Mouse (Mus musculus) heart, embryonic 15.5 days (tissue): ENCODE measurements around the gene Scamp1. TPM values are rescaled to one million over a fixed set of nuclear protein-coding genes. Genes with fewer than 3 reads are reported as not detected.
A peak's percentile ranks its signal among the peaks of the same experiment; 100 is the strongest.

Source experiments
- ATAC-seq: fragments of 200-750 bp; cut with Nextera tagmentation; replicated peaks from 2 replicates; pipeline ENCODE4 v1.8.0; 2017; ENCODE audit warnings: low read depth, moderate TSS enrichment; ENCODE audit not compliant: insufficient number of reproducible peaks, insufficient read depth, low FRiP score
- H3K27ac ChIP-seq: fragments of 300-500 bp; sonication (generic); 2 replicates; pipeline ENCODE4 v1.5.1; 2015; ENCODE audit warnings: mild to moderate bottlenecking, inconsistent platforms
- H3K27me3 ChIP-seq: fragments of 300-500 bp; sonication (generic); 2 replicates; pipeline ENCODE4 v1.6.1; 2015; ENCODE audit warnings: inconsistent platforms
- H3K36me3 ChIP-seq: fragments of 300-500 bp; sonication (generic); 2 replicates; pipeline ENCODE4 v1.6.1; 2015; ENCODE audit warnings: mild to moderate bottlenecking, inconsistent platforms
- H3K4me1 ChIP-seq: fragments of 300-500 bp; sonication (generic); replicated peaks from 2 replicates; pipeline ENCODE4 v1.6.1; 2015; ENCODE audit warnings: inconsistent platforms
- H3K4me2 ChIP-seq: fragments of 300-500 bp; sonication (generic); 2 replicates; pipeline ENCODE4 v1.6.1; 2015; ENCODE audit warnings: inconsistent platforms, mild to moderate bottlenecking, moderate library complexity
- H3K4me3 ChIP-seq: fragments of 300-500 bp; sonication (generic); 2 replicates; pipeline ENCODE4 v1.5.1; 2015; ENCODE audit warnings: mild to moderate bottlenecking, inconsistent platforms
- H3K9ac ChIP-seq: fragments of 300-500 bp; sonication (generic); 2 replicates; pipeline ENCODE4 v1.6.1; 2015; ENCODE audit warnings: mild to moderate bottlenecking, inconsistent platforms
- H3K9me3 ChIP-seq: fragments of 300-500 bp; sonication (generic); replicated peaks from 2 replicates; pipeline ENCODE4 v1.6.1; 2016; ENCODE audit warnings: inconsistent platforms
- WGBS: fragments of 180-500 bp; shearing (Covaris S2); methylation state at CpG from one replicate; pipeline ENCODE4 v1.1.7; 2015; ENCODE audit warnings: mixed read lengths; 5-methylcytosine and 5-hydroxymethylcytosine counted together
- polyA plus RNA-seq: library from polyadenylated mRNA; unstranded; fragments of >200 nt; fragmentation: Nextera tagmentation; extraction: Ambion mirVana; gene quantifications from 2 replicates; pipeline ENCODE4 v1.2.1, GENCODE M21; 2015

Gene Scamp1
- polyA plus RNA-seq, 1 experiment from 2014 or later = 20.8 TPM

DNA sequence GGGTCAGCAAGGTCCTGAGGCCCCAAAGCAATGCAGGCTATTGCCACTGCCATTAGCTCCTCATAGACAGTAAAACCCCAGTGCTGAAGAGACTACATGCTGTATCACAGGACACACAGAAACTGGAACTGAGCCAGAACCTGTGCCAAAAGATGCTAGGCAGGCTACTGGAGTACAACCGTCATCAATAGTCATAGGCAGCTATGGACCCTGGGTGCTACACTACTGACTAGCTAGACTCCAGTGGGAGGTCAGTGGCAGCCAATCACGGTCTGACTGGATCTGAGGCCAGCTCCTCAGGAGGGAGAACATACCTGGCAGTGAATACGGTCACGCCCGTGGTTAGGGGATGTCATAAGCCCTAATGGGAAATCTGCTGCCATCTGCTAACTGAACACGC is 14.4 kb downstream of the Scamp1 start:
- no peak overlapping the region for H3K27ac ChIP-seq
- no peaks in the 10 kb centered on the region for H3K9me3 ChIP-seq
- H3K36me3 ChIP-seq = no peaks in the 10 kb centered on the region

DNA sequence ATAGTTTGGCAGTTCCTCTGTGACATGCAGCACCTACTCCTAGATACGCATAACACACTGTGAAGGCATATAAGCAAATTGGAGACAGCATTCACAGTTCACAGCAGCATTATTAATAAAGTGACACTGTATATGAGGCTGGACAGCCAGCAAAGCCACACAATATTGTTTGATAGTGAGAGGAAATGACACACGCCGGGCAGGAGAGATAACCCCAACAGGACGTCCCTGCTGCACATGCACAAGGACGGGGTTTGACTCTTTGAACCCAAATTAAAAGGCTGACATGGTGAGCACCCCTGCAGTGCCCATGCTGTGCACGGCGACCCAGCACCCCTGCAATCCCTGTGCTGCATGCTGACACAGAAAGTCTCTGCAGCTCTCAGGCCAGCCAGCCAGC is 17.5 kb downstream of the Scamp1 start:
- Histone ChIP-seq H3K9ac (no peak overlapping the region), H3K4me3 (no peak overlapping the region), H3K4me2 (no peak overlapping the region), H3K27ac (no peak overlapping the region), H3K9me3 (no peaks in the 10 kb centered on the region), H3K27me3 (no peaks in the 10 kb centered on the region), H3K4me1 (peaks cover 15% of the 10 kb centered on the region), H3K36me3 (no peaks in the 10 kb centered on the region)
- no peak for ATAC-seq
- WGBS = 36% methylated on average over 7 of the region's 7 CpGs

More for the DNA sequence above, 14.4 kb downstream of the Scamp1 start:
- Histone ChIP-seq H3K9ac (no peak overlapping the region), H3K4me3 (no peak overlapping the region), H3K27me3 (no peaks in the 10 kb centered on the region), H3K4me1 (peaks cover 15% of the 10 kb centered on the region), H3K4me2 (no peak overlapping the region)
- ATAC-seq = no peak
- 92% methylated on average over 6 of the region's 6 CpGs for WGBS

DNA sequence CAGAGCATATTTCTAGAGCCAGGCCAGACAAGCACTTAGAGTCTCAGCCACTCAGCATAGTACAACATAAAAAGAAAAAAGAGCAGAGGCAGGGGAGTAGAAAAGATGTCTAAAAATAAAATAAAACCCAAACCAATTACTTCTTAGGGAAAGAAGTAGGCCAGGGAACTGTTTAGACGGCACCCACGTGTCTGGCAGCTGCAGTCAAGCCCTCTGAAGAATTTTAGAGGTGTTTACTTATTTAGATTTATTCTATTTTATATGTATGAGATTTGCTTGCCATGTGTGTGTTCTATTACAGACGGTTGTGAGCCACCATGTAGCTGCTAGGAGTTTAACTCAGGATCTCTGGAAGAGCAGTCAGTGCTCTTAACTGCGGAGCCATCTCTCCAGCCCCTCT is 18.5 kb downstream of the Scamp1 start:
- Histone ChIP-seq H3K4me1 (peaks cover 15% of the 10 kb centered on the region), H3K27me3 (no peaks in the 10 kb centered on the region), H3K9ac (no peak overlapping the region), H3K9me3 (no peaks in the 10 kb centered on the region), H3K4me3 (no peak overlapping the region), H3K36me3 (no peaks in the 10 kb centered on the region), H3K4me2 (no peak overlapping the region), H3K27ac (no peak overlapping the region)
- ATAC-seq = no peak
- 71% methylated on average over 4 of the region's 4 CpGs for WGBS

DNA sequence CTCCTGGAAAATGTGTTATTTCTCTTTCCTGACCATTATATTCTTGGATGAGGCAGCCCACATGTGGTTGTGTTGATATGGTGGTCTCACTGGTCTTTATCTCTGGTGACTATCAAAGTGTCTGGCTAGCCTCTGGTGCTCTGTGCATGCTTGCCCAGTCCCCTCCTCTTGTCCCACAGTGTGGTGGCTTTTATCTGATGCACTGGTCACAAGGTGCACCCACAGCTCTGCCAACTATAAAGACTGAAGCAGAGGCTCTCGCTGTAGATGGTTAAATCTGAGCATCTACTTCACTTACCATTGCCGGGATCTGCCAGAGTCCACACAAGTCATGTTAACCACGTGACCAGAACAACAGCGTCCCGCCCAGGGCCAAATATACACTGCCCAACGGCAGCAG is 19.1 kb downstream of the Scamp1 start:
- ATAC-seq = no peak
- H3K27me3 ChIP-seq = no peaks in the 10 kb centered on the region
- 67% methylated on average over 6 of the region's 6 CpGs for whole genome bisulfite sequencing

DNA sequence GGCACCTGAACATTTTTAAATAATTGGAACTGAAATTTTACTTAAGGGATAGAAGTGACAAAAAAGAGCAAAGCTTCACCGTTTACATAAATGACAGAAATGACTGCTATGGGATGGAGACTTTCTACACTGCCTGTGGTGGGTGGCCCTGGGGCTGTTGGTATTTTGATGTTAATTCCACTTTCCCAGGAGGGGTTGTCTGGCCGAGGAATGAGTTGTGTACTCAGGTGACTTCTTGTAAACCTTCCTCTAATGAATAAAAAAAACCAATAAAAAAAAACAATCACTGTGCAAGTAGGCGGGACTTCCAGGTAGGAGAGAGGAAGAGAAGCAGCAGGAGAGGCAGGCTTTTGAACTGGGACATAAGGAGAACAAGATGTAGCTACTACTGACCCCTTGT is 20.4 kb downstream of the Scamp1 start:
- Histone ChIP-seq H3K27me3 (no peaks in the 10 kb centered on the region), H3K4me1 (peaks cover 15% of the 10 kb centered on the region), H3K36me3 (no peaks in the 10 kb centered on the region), H3K4me2 (no peak overlapping the region), H3K9me3 (no peaks in the 10 kb centered on the region), H3K4me3 (no peak overlapping the region), H3K9ac (no peak overlapping the region), H3K27ac (no peak overlapping the region)
- WGBS = 80% methylated on average over 3 of the region's 3 CpGs
- no peak for ATAC-seq

More for the DNA sequence above, 19.1 kb downstream of the Scamp1 start:
- H3K4me3 ChIP-seq = no peak overlapping the region
- H3K4me1 ChIP-seq = peaks cover 15% of the 10 kb centered on the region
- H3K9ac ChIP-seq = no peak overlapping the region
- H3K27ac ChIP-seq = no peak overlapping the region
- no peaks in the 10 kb centered on the region for H3K36me3 ChIP-seq
- no peaks in the 10 kb centered on the region for H3K9me3 ChIP-seq
- no peak overlapping the region for H3K4me2 ChIP-seq

DNA sequence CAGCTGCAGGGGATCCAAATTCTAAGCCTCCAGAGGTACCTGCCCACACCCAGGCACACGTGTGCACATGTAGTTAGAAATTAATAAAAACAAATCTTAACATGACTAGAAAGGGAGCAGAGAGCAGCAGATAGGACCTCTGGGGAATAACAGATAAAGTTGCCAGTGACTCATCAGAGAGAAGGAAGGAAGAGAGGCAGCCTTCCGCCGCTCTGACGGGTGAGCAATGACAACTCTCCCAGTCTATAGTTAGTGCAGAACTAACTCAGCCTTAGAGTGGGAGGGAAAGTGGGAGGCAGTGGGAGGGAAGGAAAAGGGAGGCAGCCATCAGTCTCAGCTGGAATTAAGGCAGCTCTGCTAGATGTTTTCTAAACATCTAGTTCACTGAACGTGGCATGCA is 21.7 kb downstream of the Scamp1 start:
- H3K4me1 ChIP-seq = peaks cover 15% of the 10 kb centered on the region
- H3K4me2 ChIP-seq = no peak overlapping the region
- no peaks in the 10 kb centered on the region for H3K27me3 ChIP-seq
- WGBS = 40% methylated on average over 5 of the region's 5 CpGs
- no peak overlapping the region for H3K4me3 ChIP-seq
- peak; percentile 39; the same call in 1 of the 2 replicates for ATAC-seq
- no peaks in the 10 kb centered on the region for H3K36me3 ChIP-seq
- no peak overlapping the region for H3K27ac ChIP-seq
- no peaks in the 10 kb centered on the region for H3K9me3 ChIP-seq
- H3K9ac ChIP-seq = no peak overlapping the region

DNA sequence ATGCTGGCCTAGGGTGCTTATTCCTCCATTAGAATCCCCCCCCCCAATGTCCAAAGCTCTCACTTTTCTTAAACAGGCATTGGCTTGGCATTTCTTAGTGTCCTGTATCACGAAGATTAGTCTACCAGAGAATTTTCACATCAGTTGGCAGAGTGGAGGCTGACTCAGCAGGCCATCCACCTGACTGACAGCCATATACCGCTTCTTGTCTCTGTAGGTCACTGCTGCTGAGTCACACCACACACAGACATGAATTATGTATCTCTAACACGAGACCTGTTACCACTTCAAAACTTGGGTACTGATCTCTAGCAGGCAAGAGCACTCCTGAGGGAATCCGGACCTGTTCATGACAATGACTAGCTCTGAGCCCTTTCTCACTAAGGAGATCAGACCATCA is 23.1 kb downstream of the Scamp1 start:
- no peak overlapping the region for H3K4me3 ChIP-seq
- no peaks in the 10 kb centered on the region for H3K9me3 ChIP-seq
- peaks cover 7% of the 10 kb centered on the region for H3K4me1 ChIP-seq
- H3K27ac ChIP-seq = no peak overlapping the region
- no peak for ATAC-seq
- H3K27me3 ChIP-seq = no peaks in the 10 kb centered on the region
- H3K4me2 ChIP-seq = no peak overlapping the region
- WGBS = 50% methylated on average over 4 of the region's 4 CpGs
- H3K9ac ChIP-seq = no peak overlapping the region
- no peaks in the 10 kb centered on the region for H3K36me3 ChIP-seq

DNA sequence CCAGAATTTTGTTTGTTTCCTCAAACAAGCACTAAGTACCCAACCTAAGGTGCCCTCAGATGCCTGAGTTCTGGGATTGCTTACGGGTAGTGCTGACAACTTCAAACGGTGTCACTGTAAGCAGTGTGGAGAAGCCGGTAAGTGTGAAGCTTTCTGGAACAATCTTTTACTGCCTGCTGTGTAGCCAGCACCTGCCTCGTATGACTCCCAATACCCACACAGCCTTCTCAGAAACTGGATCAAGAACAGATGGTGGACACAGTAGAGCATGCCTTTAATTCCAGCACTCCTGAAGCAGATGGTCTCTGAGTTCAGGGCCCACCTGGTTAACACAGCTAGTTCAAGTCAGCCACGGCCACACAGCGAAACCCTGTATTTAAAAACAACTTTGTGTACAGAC is 24.0 kb downstream of the Scamp1 start:
- Histone ChIP-seq H3K9me3 (no peaks in the 10 kb centered on the region), H3K36me3 (no peaks in the 10 kb centered on the region), H3K4me1 (peaks cover 2% of the 10 kb centered on the region), H3K27ac (no peak overlapping the region), H3K9ac (no peak overlapping the region), H3K27me3 (no peaks in the 10 kb centered on the region), H3K4me2 (no peak overlapping the region), H3K4me3 (no peak overlapping the region)
- no peak for ATAC-seq
- 59% methylated on average over 6 of the region's 6 CpGs for WGBS

DNA sequence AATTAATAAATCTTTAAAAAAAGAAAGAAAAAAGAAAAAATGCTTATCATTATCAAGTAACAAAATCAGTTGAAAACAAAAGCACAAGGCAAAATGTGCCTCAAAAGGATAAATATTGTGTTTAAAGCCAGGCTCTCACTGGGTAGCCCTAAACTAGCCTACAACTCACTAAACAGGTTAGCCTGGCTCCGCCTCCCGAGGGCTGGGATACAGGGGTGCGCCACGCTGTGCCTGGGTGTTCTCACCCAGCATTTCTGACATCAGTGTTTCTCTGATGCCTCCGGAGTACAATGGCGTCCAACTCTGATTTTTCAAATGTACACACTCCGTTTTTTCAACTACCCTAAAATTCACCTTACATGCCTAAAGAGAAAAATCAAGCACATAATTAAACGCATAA is 24.7 kb downstream of the Scamp1 start:
- Histone ChIP-seq H3K9me3 (no peaks in the 10 kb centered on the region), H3K27ac (no peak overlapping the region), H3K4me1 (no peaks in the 10 kb centered on the region; the same call in 1 of the 2 replicates), H3K36me3 (no peaks in the 10 kb centered on the region), H3K27me3 (no peaks in the 10 kb centered on the region), H3K4me2 (no peak overlapping the region), H3K4me3 (no peak overlapping the region), H3K9ac (no peak overlapping the region)
- ATAC-seq = no peak
- 87% methylated on average over 8 of the region's 8 CpGs for whole genome bisulfite sequencing

DNA sequence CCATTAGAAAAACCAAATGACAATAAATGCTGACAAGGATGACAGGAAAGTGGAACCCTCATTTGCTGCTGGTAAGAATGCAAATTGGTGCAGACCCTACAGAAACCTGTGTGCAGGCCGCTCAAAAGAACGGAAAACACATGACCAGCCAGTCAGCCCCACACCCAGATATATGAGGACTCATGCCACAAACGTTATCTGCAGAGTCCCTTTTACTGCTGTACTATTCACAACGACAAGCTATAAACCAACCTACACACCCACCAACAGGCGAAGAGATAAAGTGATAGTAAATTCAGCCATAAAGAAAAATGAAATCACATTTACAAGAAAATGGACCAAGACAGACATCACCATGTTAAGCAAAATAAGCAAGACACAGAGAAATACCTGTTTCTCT is 26.4 kb downstream of the Scamp1 start:
- Histone ChIP-seq H3K4me3 (no peak overlapping the region), H3K9ac (no peak overlapping the region), H3K9me3 (no peaks in the 10 kb centered on the region), H3K4me1 (no peaks in the 10 kb centered on the region; the same call in 1 of the 2 replicates), H3K27me3 (no peaks in the 10 kb centered on the region), H3K27ac (no peak overlapping the region), H3K36me3 (no peaks in the 10 kb centered on the region), H3K4me2 (no peak overlapping the region)
- ATAC-seq = no peak
- 84% methylated on average over 5 of the region's 5 CpGs for WGBS

DNA sequence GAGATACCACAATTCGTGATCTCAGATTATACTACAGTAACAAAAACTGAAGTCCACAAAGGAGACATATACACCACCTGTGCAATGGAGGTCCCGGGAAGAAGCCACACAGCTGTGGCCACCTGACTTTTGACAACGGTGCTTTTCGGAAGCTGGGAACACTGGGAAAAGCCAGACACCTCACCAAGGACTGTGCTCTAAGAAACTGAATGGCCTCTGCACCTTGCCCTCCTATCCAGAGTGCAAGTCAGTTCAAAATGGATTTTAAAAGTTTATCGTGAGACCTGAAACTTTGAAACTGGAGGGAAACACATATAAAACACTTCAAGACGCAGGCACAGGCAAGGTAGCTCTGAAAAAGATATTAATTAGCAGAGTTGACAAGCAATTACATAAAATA is 27.1 kb downstream of the Scamp1 start:
- Histone ChIP-seq H3K9me3 (no peaks in the 10 kb centered on the region), H3K27ac (no peak overlapping the region), H3K4me1 (no peaks in the 10 kb centered on the region; the same call in 1 of the 2 replicates), H3K4me3 (no peak overlapping the region), H3K9ac (no peak overlapping the region), H3K4me2 (no peak overlapping the region), H3K36me3 (no peaks in the 10 kb centered on the region), H3K27me3 (no peaks in the 10 kb centered on the region)
- 86% methylated on average over 6 of the region's 6 CpGs for WGBS
- ATAC-seq = no peak

DNA sequence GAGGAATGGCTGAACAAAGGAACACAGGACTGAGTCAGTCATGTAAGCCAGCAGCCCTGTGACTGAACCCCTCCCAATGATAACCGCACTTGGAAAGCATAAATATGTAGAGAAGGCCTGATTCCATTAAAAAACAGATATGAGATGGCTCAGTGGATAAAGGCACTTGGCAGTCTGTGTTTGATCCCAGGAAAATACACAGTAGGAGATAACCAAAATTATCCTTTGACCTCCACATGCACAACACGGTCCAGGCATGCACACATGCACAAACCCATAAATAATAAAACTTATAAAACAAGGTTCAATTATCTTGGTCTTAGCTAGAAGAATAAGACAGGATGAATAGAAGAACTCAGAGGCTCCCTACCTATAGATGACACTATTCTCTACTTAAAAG is 27.9 kb downstream of the Scamp1 start:
- 56% methylated on average over 2 of the region's 2 CpGs for WGBS

More for the DNA sequence above, 27.9 kb downstream of the Scamp1 start:
- H3K4me3 ChIP-seq = no peak overlapping the region
- no peak overlapping the region for H3K4me2 ChIP-seq
- no peak overlapping the region for H3K9ac ChIP-seq
- no peaks in the 10 kb centered on the region for H3K9me3 ChIP-seq
- no peaks in the 10 kb centered on the region; the same call in 1 of the 2 replicates for H3K4me1 ChIP-seq
- ATAC-seq = no peak
- H3K27me3 ChIP-seq = no peaks in the 10 kb centered on the region
- no peaks in the 10 kb centered on the region for H3K36me3 ChIP-seq
- H3K27ac ChIP-seq = no peak overlapping the region
